Mouse (Mus musculus): ENCODE results near the gene Pex16. TPM values are rescaled to one million over a fixed set of nuclear protein-coding genes. Genes with fewer than 3 reads are reported as not detected.

Pex16 gene
- polyA plus RNA-seq, 1 experiment = 81.9 TPM

- no peaks in the 10 kb centered on the region for H3K36me3 ChIP-seq (ENCODE audit: control insufficient read depth, insufficient read depth, low read length)
- no peak overlapping the region for H3K4me3 ChIP-seq (ENCODE audit: insufficient read depth, low read depth, low read length)
- H3K27ac ChIP-seq (ENCODE audit: insufficient read depth, low read depth, low read length) = no peak overlapping the region
- H3K4me1 ChIP-seq (ENCODE audit: control insufficient read depth, insufficient read depth, low read length) = no peaks in the 10 kb centered on the region; the same call in 1 of the 2 replicates
- 61% methylated on average over 3 of the region's 3 CpGs for WGBS
- TF ChIP-seq POLR2A (IDR thresholded peaks at IDR 0.05; ENCODE audit: low read depth, low read length) = no peak
- no peak for TF ChIP-seq CTCF (conservative IDR thresholded peaks at IDR 0.05; ENCODE audit: insufficient read depth, insufficient read length, low read depth, low read length)
- H3K27me3 ChIP-seq (replicated peaks; ENCODE audit: control insufficient read depth, insufficient read depth, low read length) = no peaks in the 10 kb centered on the region
- no peak for DNase-seq
Observed at GRCm38 (mm10) chr2:92388081-92388517, 13.6 kb downstream of the Pex16 start.

DNA sequence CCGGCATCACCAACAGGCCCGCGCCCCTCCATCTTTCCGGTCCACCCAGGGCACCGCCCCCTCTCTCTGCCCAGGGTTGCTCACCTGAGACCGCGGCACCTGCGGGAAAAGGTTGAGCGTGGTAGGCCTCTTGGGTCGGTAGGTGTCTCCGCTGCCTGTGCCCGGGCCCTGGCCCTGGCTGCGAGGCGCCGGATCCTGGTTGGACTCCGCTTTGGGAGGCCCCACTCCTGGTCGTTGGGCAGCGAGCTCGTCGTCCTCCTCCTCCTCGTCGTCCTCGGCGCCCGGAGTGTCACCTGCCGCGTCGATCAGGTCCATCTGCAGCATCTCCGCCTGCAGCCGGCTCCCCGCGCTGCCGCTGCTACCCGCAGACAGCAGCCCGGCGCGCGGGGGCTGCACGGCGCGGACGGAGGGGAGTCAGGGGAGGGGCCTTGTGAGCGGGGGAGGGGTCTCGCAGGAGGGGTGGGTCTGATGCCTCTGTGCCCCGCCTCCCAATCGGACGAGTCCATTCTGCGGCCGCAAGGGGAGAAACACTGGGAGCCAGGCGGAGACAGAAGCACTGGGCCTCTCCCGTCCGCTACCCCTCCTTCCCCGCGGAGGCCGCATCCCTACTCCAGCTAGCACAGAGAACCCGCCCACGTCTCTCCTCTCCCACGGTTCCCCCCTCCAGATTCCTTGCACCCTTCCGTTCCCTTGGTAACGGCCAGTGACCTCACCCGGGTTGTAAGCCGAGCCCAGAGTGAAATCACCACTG, 14.6 kb downstream of the Pex16 start:
- peak; percentile 88 for DNase-seq
- no peaks in the 10 kb centered on the region for H3K36me3 ChIP-seq (ENCODE audit: control insufficient read depth, insufficient read depth, low read length)
- 1% methylated on average over 62 of the region's 62 CpGs for WGBS
- TF ChIP-seq POLR2A (IDR thresholded peaks at IDR 0.05; ENCODE audit: low read depth, low read length) (no peak), CTCF (conservative IDR thresholded peaks at IDR 0.05; ENCODE audit: insufficient read depth, insufficient read length, low read depth, low read length) (no peak)
- peak overlapping the region; percentile 63; the same call in 1 of the 2 replicates for H3K27ac ChIP-seq (ENCODE audit: insufficient read depth, low read depth, low read length)
- H3K4me1 ChIP-seq (ENCODE audit: control insufficient read depth, insufficient read depth, low read length) = no peaks in the 10 kb centered on the region; the same call in 1 of the 2 replicates
- H3K27me3 ChIP-seq (replicated peaks; ENCODE audit: control insufficient read depth, insufficient read depth, low read length) = no peaks in the 10 kb centered on the region
- H3K4me3 ChIP-seq (ENCODE audit: insufficient read depth, low read depth, low read length) = peak overlapping the region; percentile 68

- Histone ChIP-seq H3K27ac (ENCODE audit: insufficient read depth, low read depth, low read length) (peak overlapping the region; percentile 63; the same call in 1 of the 2 replicates), H3K4me3 (ENCODE audit: insufficient read depth, low read depth, low read length) (peak overlapping the region; percentile 68), H3K36me3 (ENCODE audit: control insufficient read depth, insufficient read depth, low read length) (no peaks in the 10 kb centered on the region), H3K4me1 (ENCODE audit: control insufficient read depth, insufficient read depth, low read length) (no peaks in the 10 kb centered on the region; the same call in 1 of the 2 replicates), H3K27me3 (replicated peaks; ENCODE audit: control insufficient read depth, insufficient read depth, low read length) (no peaks in the 10 kb centered on the region)
- no peak for TF ChIP-seq CTCF (conservative IDR thresholded peaks at IDR 0.05; ENCODE audit: insufficient read depth, insufficient read length, low read depth, low read length)
- no peak for TF ChIP-seq POLR2A (IDR thresholded peaks at IDR 0.05; ENCODE audit: low read depth, low read length)
- DNase-seq = no peak
- 28% methylated on average over 10 of the region's 10 CpGs for WGBS
Observed at GRCm38 (mm10) chr2:92389645-92390044, 15.2 kb downstream of the Pex16 start.

DNA sequence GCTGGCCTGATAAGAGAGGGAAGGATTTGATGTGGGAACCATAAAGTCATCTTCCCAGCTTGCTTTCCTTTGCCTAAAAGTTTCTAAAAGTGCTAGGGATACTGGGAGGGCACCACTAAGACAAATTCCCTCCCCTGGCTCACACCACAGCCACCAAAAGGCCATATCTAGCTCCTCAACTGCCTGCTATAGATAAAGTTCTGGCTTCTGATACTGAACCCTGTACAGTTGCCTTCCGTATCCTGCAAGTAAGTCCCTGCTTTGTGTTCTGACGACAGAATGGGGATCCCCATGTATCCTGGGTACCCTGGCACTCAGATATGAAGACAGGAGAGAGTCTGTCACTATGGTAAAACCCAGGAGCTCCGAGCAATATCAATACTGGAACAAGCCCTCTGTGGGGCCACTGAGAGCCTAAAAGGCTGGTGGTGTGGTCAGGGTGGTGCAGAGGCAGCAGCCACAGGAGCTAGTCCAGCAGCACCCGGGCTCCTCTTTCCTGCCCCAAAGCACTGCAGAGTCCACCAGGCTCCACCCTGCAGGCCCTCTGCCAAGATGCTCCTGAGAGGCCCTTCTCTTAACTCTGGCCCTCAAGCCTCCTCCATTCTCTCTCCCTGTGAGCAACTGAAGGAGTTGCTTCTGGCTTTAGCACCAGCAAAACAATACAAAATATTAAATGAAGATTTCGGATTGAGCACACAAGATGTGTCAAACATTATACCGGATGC, 15.9 kb downstream of the Pex16 start:
- H3K36me3 ChIP-seq (ENCODE audit: control insufficient read depth, insufficient read depth, low read length) = no peaks in the 10 kb centered on the region
- no peak for TF ChIP-seq POLR2A (IDR thresholded peaks at IDR 0.05; ENCODE audit: low read depth, low read length)
- no peak for TF ChIP-seq CTCF (conservative IDR thresholded peaks at IDR 0.05; ENCODE audit: insufficient read depth, insufficient read length, low read depth, low read length)
- no peak overlapping the region for H3K27ac ChIP-seq (ENCODE audit: insufficient read depth, low read depth, low read length)
- peak; percentile 49 for DNase-seq
- no peaks in the 10 kb centered on the region; the same call in 1 of the 2 replicates for H3K4me1 ChIP-seq (ENCODE audit: control insufficient read depth, insufficient read depth, low read length)
- WGBS = 68% methylated on average over 6 of the region's 6 CpGs
- H3K27me3 ChIP-seq (replicated peaks; ENCODE audit: control insufficient read depth, insufficient read depth, low read length) = no peaks in the 10 kb centered on the region
- no peak overlapping the region for H3K4me3 ChIP-seq (ENCODE audit: insufficient read depth, low read depth, low read length)

DNA sequence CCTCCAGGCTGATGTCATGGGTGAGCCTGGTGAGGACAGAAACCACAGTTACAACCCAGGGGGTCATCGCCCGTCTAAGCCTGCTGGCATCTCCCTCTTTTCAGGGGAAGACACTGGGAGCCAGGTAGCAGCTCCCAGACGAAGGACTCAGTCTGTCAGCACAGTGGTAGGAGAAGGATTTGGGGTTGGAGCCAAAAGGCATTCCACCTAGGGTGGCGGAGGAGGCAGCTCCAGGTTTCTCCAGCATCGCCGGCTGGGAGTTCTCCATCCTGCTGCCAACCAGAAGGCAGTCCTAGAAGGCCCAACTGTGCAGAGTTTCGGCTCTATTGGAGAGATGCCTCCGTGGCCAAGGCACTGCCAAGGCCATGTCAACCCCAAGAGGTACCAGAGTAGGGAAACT, 16.6 kb downstream of the Pex16 start:
- WGBS = 85% methylated on average over 8 of the region's 8 CpGs
- Histone ChIP-seq H3K4me1 (ENCODE audit: control insufficient read depth, insufficient read depth, low read length) (no peaks in the 10 kb centered on the region; the same call in 1 of the 2 replicates), H3K27ac (ENCODE audit: insufficient read depth, low read depth, low read length) (no peak overlapping the region)

DNA sequence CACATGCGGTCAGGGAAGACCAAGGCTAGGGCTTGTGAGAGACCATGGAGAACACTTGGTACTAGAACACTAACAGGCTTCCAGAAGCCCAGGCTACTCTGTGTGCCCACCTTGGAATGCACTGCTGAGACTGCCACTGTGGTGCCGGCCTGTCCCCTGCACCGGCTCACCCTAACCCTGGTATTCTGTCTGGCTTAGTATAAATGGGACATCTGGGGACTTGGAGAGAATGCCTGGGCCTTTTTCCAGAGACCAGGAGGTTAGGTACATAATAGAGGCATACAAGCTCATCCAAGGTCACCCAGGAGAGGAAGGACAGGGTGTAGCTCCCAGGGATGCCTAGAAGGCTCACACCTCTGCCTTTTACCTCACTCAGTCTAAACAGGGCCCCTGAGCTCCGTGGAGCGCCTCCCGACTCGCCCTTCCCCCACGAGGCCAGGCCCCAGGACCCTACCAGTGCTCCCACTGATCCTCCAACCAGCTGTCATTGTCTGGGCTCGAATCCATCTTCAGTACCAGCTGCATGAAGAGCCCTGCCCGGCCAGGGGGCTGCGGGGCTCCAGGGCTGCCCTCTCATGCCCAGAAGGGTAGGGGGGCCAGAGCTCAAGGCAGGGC, 17.3 kb downstream of the Pex16 start:
- H3K27me3 ChIP-seq (replicated peaks; ENCODE audit: control insufficient read depth, insufficient read depth, low read length) = no peaks in the 10 kb centered on the region
- no peaks in the 10 kb centered on the region for H3K36me3 ChIP-seq (ENCODE audit: control insufficient read depth, insufficient read depth, low read length)
- TF ChIP-seq POLR2A (IDR thresholded peaks at IDR 0.05; ENCODE audit: low read depth, low read length) = no peak
- no peak for TF ChIP-seq CTCF (conservative IDR thresholded peaks at IDR 0.05; ENCODE audit: insufficient read depth, insufficient read length, low read depth, low read length)
- no peaks in the 10 kb centered on the region; the same call in 1 of the 2 replicates for H3K4me1 ChIP-seq (ENCODE audit: control insufficient read depth, insufficient read depth, low read length)
- peak overlapping the region; percentile 34; the same call in 1 of the 2 replicates for H3K4me3 ChIP-seq (ENCODE audit: insufficient read depth, low read depth, low read length)
- WGBS = 32% methylated on average over 11 of the region's 11 CpGs
- no peak overlapping the region for H3K27ac ChIP-seq (ENCODE audit: insufficient read depth, low read depth, low read length)
- no peak for DNase-seq

More for the DNA sequence above, 16.6 kb downstream of the Pex16 start:
- Histone ChIP-seq H3K36me3 (ENCODE audit: control insufficient read depth, insufficient read depth, low read length) (no peaks in the 10 kb centered on the region), H3K27me3 (replicated peaks; ENCODE audit: control insufficient read depth, insufficient read depth, low read length) (no peaks in the 10 kb centered on the region), H3K4me3 (ENCODE audit: insufficient read depth, low read depth, low read length) (no peak overlapping the region)
- no peak for TF ChIP-seq CTCF (conservative IDR thresholded peaks at IDR 0.05; ENCODE audit: insufficient read depth, insufficient read length, low read depth, low read length)
- TF ChIP-seq POLR2A (IDR thresholded peaks at IDR 0.05; ENCODE audit: low read depth, low read length) = no peak
- DNase-seq = no peak

All from kidney, adult 2 months (tissue).